Mouse (Mus musculus) spleen, postnatal 4 days (tissue): ENCODE measurements at regions not wholly inside any gene's neighbourhood (a gene's known extent, or its start where the extent isn't known, plus 50 kb on each side); places are given as distances from the start of the nearest gene placed in this dataset.

Source experiments
- DNase-seq, 2 experiments: peaks; one replicate each; pipeline ENCODE4 v3.0.0; 2022; ENCODE audit warnings: low spot score in 2 of 2

DNA sequence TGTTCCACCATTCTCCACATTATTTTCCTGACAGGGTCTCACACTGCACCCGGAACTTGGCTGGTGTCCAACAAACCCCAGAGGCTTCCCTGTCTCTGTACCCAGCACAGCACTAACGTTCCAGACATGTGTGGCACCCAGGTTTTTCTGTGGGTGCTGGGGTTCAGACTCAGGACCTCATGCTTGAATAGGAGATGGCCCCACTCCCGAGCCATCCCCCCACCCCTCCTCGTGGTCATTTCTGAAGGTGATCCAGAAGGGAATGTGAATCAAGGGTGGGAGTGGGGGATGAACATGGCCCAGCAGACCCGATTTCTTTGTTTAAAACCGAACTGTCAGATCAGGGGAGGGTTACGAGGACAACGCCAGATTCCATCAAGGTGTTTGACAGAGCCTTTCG, 245.6 kb downstream of the Tbc1d1 start:
- DNase-seq, result no peak

DNA sequence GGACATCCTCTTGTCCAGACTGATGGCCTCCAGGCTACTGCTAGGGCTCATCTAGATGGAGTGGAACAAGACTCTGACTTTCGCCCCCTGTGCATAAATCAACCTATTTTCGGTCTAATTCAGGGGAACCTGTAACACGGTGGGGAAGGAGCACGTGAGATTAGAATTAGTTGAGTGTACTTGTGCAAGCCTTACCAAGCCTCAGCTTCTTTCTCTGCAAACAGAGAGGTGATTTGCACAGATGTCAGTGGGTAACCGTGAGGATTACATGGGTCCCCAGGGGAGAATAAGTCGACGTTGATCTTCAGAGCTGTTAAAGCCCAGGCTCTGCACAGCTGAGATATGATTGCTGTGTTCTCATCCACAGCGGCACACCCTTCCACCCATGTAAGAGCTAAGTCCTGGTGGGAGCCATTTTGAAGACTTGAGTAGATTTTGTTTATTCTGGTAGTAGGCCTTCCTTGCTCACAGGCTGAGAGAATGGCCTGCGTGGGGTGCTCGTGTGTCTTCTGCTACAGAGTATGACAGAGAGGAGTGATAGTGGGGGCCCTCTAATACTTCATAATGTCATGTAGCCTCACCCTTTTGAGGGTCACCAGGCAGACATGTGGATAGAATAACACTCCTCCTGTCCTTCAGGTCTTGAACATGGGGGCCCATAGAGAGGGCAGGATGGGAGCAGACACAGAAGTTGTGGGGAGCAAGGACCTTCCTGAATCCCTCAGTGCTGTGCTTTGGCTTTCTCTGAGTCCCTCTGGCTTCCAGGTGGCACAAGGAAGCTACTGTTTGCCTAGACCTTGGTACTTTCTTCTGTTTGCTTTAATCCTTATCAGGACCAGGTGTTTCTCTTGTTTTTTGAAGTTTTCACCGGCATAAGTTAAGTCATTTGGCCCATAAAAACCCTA, 247.2 kb downstream of the Tbc1d1 start:
- DNase-seq, result no peak

DNA sequence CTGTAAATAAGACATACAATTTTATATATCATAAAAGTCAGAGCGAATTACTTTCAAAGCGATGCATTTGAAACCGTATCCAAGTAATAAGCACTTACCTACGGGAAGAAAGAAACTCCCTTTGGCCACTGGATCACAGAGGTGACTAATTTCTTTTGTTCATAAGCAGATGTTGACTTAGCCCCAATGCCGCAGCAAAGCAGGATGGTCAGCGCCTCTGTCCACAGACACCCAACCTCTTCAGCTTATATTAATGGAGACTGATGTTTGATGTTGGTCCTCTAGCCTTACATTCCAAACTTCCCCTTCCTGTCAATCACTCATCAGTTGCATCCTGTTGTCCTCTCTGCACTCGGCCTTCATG, 247.9 kb downstream of the Tbc1d1 start:
- DNase-seq, result no peak

DNA sequence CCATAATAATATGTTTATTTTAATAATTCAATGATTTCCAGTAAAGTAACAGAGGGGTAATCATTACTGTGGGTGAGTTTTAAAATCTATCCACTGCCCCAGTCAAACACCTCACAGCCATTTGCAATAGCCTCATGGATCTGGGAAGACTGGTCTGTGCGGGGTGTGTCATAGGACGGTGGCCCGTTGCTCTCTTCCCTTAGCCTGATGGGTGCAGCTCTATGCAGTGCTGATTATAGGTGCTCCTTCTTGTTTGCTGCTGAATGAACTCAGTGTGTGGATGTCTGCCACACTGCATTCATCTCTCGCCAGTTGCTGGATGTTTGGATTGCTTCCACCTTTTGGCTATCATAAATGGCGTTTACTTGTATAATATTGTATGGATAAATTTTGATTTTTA, 248.4 kb downstream of the Tbc1d1 start:
- DNase-seq, result no peak

DNA sequence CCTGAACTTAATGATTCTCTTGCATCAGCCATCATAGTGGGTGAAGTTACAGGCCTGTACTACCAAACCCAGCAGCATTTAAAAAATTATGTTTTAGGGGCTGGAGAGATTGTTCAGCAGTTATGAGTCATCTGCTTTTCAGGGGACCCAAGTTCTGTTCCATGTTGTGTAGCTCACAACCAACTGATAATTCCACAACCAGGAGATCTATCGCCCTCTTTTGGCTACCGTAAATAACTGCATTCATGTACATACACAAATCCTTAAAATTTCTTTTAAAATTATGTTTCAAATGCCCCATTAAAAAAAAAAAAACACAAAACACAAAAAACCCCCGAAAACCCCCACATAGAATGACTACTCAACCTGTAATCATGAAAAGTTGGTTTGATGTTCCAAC, 252.8 kb downstream of the Tbc1d1 start:
- no peak for DNase-seq

DNA sequence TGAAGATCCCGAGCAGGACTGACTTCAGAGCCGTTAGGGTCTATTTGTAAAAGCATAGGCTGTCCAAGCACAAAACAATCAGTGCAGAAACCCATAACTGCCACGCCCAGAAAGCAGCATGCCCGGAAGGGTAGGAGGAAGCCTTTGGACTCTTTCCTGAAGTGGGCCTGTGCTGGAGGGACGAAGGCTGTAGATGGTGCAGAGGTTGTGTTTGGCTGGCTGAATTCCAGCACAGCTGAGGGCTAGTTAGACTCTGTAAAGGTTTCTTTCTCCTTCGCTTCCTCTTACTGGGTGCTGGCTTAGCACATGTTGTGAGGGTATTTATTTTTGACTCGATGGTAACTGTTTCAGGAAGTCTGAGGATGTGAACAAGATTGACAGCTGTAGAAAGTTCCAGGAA, 254.5 kb downstream of the Tbc1d1 start:
- DNase-seq, result no peak

DNA sequence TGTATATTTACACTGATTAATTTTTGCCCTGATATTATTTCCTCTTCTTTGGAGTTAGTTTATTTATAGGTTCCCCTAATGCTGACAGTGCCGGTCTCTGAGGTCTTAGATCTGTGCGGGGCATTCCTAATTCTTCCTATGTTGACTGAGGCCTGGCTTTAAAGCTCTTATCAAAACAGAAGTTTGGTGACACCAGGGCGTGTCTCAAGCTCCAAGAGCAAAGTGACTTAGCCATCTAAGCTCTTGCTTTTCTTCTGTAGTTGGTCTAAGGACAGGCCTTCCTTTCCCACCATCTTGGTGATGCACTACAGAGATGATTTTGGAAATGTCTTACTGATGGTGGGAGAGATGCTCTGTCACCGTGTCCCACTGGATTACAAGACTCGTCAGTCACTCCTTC, 258.4 kb downstream of the Tbc1d1 start:
- no peak for DNase-seq

DNA sequence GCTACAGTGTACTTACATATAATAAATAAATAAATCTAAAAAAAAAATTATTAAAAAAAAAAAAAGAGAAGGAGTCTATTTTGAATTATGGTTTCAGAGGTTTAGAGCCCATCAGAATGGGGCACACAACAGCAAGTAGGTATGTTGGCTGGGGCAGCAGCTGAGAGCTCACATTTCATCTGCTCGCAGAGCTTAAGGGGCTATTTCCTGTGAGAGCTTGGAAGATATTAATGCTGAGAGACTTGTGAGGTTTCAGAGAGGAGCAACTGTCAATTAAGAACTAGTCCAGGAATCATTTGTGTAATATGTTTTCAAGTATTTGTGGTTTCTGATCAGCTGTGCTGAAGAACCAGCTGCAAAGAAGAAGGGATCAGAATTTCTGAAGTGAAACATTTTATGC, 263.3 kb downstream of the Tbc1d1 start:
- no peak for DNase-seq

DNA sequence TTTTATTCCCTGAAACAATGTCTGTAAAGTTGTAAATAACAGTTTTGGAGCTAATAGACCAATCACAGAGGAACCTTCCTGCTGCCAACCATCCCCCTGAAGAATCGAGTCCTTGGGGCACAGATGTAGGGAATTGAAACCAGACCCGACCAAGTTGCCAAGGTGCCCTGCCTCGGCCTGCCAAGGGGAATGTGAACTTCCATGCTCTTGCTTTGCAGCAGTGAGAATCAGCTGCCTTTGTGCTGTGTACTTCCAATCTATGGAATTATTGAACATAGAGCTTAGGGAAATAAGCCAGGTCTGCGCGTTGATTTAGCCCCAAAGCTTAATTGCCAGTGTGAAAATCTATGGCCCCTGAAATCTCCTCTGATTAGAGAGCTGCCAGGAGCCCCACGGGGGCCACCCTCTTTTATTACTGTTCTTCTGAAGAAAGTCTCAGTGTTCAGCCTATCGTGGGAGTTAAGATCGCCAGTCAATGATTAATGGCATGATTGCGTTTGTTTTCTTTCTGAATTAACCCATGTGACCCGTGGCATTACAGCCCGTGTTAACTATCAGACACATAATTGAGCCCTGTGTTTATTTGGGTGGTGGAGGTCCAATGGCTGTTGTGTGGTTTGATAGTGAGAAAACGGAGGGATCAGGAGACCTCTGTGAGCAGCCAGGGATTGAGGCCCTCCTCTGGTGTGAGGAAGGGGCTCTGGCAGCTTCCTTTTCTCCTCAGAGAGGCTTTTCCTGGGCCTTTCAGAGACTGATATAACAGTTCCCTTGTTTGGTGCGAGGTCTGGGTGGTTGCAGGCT, 266.9 kb downstream of the Tbc1d1 start:
- DNase-seq, result no peak

DNA sequence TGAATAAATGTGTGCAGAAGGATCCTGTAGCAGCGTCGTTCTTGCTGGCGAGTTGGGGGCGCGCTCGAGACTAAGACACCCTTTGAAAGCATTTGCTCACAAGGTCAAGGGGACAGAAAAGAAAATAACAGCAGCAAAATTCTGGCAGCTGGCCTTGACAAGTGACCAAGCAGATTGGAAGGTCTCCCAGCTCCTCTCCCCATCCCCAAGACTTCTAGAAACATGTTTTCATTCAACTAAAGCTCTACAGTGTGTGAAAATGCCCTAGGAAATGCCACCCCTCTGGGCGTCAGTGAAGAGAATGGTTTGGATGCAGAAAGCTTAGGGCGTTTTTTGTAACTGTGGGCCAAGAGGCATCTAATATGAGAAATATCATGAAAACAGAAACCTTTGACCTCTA, 272.7 kb downstream of the Tbc1d1 start:
- DNase-seq, result no peak

DNA sequence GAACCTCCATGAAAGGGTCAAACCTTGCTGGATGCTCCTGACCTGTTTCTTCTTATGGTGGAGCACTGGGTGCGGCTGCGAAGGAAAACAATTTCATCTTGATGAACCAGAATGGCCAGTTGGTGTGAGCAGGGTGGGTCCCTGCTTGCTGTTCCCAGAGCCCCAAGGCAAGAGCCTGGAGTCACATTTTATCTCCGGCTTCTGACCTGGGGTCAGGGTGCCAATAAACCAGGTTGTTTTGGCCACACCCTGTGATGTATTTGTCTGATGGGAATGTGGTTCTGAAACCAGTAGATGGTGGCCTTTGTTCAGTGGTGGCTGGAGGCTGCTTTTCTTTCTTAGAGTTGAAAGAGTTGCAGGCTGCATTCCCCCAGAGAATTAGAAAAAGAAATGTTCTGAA, 274.4 kb downstream of the Tbc1d1 start:
- no peak for DNase-seq

DNA sequence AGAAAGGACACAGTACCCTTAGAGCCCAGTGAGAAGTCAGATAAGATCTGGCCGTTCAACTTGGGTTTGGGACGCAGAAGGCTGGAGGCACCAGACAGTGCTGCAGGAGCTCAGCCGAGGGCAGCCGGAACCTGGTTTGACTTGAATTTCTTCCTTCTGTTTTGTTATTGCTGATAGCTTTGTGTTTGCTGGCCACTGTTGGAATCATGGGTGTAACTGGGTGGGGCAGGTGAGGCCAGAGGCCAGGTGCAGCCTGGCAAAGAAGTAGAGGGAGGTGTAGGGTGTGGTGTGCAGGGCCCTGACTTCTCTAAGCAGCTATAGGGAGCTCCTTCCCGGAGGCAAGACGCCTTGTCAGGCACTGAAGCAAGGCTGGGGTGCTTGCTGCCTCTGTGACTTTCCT, 275.5 kb downstream of the Tbc1d1 start:
- no peak for DNase-seq

DNA sequence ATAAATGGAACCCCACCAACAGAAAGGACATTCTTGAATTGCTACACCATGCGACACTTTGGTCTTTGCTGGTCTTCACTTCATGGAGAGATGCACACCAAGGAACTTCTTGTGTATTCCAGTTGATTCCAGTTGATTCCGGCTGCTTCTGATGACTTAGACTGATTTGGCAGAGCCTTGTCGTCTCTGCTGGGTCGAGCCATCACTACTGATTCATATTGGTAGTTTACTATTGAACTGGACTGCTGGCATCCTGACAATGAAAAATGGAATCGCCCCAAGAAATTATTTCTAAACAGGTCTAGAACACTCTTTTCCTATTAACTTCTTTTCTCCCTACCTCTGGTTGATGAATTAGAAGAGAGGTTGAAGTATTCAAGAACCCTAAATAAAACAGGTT, 277.7 kb downstream of the Tbc1d1 start:
- no peak for DNase-seq

DNA sequence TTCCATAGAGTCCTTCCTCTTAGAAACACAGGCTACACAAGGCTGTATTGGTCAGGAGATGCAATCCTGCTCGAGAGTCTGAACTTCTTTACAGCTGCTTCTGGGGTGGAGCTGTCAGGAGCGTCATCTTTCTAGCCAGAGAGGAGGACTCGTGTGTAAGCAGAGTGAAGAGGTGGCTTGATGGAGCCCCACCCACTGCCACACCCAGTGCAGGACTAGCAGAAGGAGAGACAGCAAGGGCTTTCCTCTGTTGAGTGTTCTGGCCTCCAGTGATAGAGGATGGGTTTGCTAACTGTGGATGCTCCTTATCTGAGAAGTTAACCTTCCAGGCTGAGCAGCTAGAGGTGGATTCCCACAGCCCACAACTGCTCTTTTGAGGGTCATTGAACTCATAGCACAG, 279.4 kb downstream of the Tbc1d1 start:
- DNase-seq, result peak; percentile 82 to 83

DNA sequence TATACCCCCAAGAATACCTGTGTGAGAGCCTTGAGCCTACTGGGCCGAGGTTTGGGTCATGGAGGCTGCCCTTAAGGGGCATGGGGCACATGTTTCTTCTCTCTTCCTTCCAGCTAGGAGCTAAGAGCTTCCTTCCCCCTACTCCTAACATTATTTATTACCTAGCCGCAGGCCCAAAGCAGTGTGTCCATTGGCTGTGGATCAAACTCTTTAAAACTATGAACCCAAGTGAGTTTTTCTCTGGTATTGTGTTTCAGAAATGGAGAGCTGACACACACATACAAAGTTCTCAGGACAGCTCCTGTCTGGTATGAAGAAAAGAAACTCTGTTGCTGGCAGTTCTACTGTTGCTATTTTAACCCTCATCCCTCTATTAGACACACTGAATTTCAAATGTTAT, 279.9 kb downstream of the Tbc1d1 start:
- no peak for DNase-seq

DNA sequence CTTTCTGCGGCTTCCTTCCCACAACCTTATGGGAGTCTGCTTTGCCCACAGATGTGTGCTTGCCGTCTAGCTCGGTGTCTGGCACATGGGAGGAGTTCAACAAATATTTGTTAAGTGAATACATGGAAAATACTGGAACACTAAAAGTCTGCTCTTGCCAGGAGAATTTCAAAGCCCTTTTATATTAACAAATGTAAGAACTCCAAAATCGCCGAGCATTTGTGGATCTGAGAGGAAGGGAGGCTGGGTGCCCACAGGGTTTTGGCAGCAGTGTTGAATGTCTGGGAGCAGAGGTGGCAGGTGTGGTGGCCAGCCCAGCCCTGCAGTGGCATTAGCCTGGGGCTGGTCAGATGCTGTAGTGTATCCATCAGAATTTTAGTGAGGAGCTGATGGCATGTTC, 281.6 kb downstream of the Tbc1d1 start:
- no peak for DNase-seq

DNA sequence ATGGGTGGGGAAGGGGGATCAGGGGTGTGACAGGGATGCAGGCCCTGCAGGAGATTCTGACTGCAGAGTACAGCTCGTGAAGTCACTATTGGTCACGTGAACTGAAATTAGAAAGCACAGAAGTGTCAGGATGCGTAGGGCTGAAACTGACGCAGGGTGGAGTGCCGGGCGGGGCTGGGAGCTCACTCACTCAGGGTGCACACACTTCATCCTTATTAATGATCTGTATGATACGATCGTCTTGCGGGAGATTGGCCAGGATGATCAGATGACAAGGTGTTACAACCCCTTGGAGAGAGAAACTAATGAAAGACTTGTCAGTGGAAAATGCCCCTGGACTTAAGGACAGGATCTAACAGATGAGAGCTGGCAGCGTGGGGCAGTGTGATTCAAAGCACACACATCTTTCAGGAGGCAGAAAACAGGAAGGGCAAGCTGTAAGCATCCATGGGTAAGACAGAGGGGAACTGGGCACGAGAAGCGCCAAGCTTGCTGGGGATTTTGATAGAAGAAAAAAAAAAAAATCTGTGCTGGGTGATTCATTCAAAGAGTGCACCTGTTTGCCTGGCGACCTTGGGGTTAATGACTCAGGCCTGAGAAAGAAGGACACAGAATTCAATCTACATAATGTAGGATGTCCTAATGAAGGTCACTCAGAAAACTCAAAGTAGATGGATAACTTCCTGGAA, 282.5 kb downstream of the Tbc1d1 start:
- no peak for DNase-seq

DNA sequence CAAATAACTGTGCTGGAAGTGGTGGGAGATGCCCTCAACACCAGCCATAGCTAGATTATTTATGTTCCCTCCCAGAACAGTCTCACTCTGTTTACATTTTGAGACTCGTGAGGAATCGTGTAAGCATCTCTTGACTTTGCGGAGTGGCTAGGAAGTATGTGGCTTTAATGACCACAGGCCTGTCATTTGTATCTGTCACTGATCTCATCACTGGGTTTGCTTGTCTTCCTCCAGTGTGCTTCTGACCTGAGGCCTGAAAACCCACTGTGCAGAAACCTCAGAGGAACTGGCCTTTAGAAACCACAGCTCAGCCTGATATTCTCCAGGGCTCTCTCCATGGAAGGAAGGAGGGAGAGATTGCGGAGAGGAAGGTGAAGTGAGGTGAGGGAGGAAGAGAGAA, 291.7 kb downstream of the Tbc1d1 start:
- DNase-seq, result no peak

DNA sequence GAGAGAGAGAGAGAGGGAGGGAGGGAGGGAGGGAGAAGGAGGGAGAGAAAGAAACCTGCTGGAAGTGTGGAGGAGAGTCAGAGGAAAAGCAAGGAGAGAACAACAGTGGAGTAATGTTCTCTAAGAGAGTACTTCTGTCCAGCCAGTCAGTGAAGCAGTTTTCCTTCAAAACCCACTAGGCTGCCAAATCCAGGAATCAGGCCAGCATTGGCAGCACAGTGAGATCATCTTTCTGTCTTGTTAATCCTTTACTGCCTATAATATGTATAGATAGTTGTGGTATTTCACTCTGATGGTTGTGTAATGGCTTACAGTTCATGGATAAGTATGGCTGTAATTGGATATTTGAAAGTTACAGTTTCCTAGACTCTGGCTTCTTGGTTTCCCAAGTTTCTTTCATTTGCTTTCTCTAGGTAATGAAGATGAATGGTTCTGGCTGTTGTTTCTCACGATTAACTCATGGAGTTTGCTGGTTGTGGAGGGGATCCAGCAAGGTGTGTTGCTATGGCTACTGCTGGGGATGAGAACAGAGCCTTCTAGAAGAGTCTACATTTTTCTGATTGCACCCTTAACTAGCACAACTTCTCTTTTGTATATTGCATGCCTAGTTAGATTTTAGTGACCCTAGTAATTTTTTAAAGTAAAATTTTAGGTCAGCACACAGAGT, 296.7 kb downstream of the Tbc1d1 start:
- DNase-seq, result no peak

DNA sequence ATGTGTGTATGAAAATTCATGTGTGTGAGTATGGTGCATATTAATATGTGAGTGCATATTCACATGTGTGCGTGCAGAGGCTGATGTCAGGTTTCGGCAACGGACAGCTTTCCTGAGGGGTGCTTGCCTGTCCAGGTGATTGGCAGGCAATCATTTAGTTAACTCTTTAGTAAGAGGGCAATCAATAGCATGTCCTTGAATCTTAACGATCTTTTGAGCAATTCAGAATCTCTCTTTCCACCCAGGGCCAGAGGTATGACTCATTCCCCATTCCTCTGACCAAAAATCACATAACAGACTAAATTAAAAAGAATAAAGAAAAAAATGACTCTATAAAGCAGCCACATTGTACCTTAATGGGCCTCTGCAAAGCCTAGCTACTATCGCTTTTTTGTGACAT, 303.7 kb downstream of the Tbc1d1 start:
- DNase-seq, result no peak

DNA sequence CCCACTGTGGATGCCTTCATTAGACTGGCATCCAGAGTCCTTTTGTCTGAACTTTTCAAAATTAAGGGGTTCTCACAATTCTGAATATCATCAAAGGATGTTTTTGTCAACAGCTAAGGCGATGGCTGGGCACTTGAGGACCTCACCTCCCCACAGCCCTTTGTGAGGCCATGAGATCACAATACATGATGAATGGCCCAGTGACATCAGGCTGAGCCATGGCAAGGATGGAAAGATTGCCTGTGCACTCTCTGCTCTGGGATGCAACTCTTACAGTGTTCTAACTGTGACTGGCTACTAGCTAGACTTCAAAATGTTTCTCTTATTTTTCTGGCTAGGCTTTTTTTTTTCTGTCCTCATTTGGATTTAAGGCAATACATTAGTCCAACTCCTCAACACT, 304.8 kb downstream of the Tbc1d1 start:
- no peak for DNase-seq

DNA sequence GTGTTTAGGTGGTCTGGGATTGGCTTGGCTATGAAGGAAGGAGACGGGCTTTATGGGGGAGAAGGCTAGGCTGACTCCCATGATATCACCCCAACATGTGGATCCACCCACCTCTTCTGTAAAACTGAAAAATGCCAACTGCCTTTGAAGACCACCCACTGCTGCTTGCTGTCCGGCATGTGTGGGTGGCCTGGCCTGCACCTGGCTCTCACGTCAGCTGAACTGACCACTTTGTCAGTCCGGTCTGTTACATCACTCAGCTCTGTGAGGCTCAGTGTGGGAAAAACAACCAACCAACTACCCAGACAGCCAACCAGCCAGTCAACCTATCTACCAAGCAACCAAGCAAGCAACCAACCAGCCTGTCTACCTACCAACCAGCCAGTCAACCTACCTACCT, 305.5 kb downstream of the Tbc1d1 start:
- DNase-seq, result no peak
